Mouse (Mus musculus): ENCODE data around the gene Smarcc1. TPM values are rescaled to one million over a fixed set of nuclear protein-coding genes. Genes with fewer than 3 reads are reported as not detected.

Smarcc1 gene
- total and polyA plus RNA-seq, 3 experiments, result 30.4 to 97.0 (median 41.3) TPM

DNA sequence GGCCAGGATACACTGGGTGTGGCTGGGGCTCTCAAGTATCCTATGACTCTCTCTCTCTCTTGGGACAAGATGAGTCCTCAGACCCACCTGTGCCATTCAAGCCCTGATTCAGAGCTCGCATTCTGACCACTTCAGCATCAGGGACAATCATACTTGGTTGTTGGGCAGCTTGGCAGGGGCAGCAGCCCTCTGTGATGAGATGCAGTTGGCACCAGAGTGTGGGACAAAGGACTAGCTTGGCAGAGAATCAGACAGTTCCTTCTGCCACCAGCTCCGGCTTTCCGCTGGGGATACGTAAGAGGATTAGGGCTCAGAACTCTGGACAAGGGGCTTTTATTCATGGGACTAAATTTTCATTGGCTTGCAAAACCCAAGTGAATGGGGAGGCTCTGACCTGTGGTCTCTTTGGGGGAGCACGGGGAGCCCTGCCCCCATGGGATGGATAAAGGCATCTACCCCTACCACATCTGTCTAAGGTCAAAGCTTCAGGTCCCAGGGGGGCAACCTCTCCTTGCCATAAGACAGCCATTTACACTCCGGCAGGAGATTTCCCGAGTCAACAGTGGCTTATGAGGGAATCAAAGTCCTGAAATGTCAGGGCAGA is 169.9 kb downstream of the Smarcc1 start:
- Histone ChIP-seq H3K4me1 (ENCODE audit: control insufficient read depth in 1 of 2, insufficient read depth in 2 of 2) (peaks cover 0 to 8% of the 10 kb centered on the region in 2 experiments; a peak in 2 of 4 replicates), H3K9ac (ENCODE audit: insufficient read depth, low read depth) (no peak overlapping the region), H3K79me2 (replicated peaks; ENCODE audit: control insufficient read depth, extremely low read depth, insufficient read depth, poor library complexity, severe bottlenecking) (no peaks in the 10 kb centered on the region), H3K4me2 (ENCODE audit: insufficient read depth, low read depth, poor library complexity, severe bottlenecking) (no peak overlapping the region), H3K9me3 (replicated peaks; ENCODE audit: low read length) (no peaks in the 10 kb centered on the region), H3K4me3 (replicated peaks in 1 of 3; ENCODE audit: low read depth in 2 of 3, low read length in 2 of 3, poor library complexity in 1 of 3) (no peak overlapping the region), H3K27ac (ENCODE audit: insufficient read depth, low read depth) (no peak overlapping the region), H3K36me3 (replicated peaks in 1 of 2; ENCODE audit: control insufficient read depth in 1 of 2, insufficient read depth in 1 of 2, low read length in 1 of 2) (no peaks in the 10 kb centered on the region), H3K27me3 (replicated peaks) (no peaks in the 10 kb centered on the region)
- in situ Hi-C loops (cut with MboI; ENCODE audit: low pct_ligation_motif_present, low pct_unique_long_range_greater_than_20kb, low sequenced_read_pairs), result loop anchor here (10.0 kb wide), 1 partner anchor 393 kb away; no protein-coding TSS in a partner anchor
- TF ChIP-seq UBTF (IDR thresholded peaks at IDR 0.05; ENCODE audit: low read depth, low read length), result no peak
- no peak for TF ChIP-seq IRF4 (IDR thresholded peaks at IDR 0.05; ENCODE audit: low read depth, low read length)
- no peak for TF ChIP-seq RAD21 (IDR thresholded peaks at IDR 0.05; ENCODE audit: low read depth, low read length)
- TF ChIP-seq EP300 (IDR thresholded peaks at IDR 0.05; ENCODE audit: low read length), result no peak
- TF ChIP-seq SIN3A (IDR thresholded peaks at IDR 0.05; ENCODE audit: low read length), result no peak
- no peak for TF ChIP-seq ZMIZ1 (IDR thresholded peaks at IDR 0.05; ENCODE audit: low read depth, low read length)
- no peak for TF ChIP-seq SMC3 (IDR thresholded peaks at IDR 0.05; ENCODE audit: low read depth, low read length)
- TF ChIP-seq NRF1 (IDR thresholded peaks at IDR 0.05; ENCODE audit: low read depth, low read length), result no peak
- no peak for DNase-seq (ENCODE audit: extremely low read depth)
- dilution Hi-C loops (cut with MboI; ENCODE audit: extremely low pct_ligation_motif_present, extremely low pct_unique_long_range_greater_than_20kb, low sequenced_read_pairs), result no loop called here

Other genes with a start within 250 kb of the Smarcc1 start
- gene Cdc25a, start 242.1 kb upstream of the Smarcc1 start, total RNA-seq (2012; rRNA removed), result 32.4 and 54.6 TPM in 2 replicates
- 32.2 and 32.6 TPM in 2 replicates for gene Cdc25a, start 242.1 kb upstream of the Smarcc1 start, total RNA-seq (2014; rRNA removed)
- gene Cdc25a, start 242.1 kb upstream of the Smarcc1 start, polyA plus RNA-seq (2012; ENCODE audit: insufficient read length, low read depth), result 74.9 TPM in 2 replicates
- 23.1 and 28.9 TPM in 2 replicates for gene Map4, start 186.2 kb upstream of the Smarcc1 start, total RNA-seq (2012; rRNA removed)
- 13.8 and 14.4 TPM in 2 replicates for gene Map4, start 186.2 kb upstream of the Smarcc1 start, total RNA-seq (2014; rRNA removed)
- gene Map4, start 186.2 kb upstream of the Smarcc1 start, polyA plus RNA-seq (2012; ENCODE audit: insufficient read length, low read depth), result 40.6 and 45.8 TPM in 2 replicates
- 129 and 142 TPM in 2 replicates for gene Dhx30, start 122 bp downstream of the Smarcc1 start, total RNA-seq (2012; rRNA removed)
- 64.7 and 68.8 TPM in 2 replicates for gene Dhx30, start 122 bp downstream of the Smarcc1 start, total RNA-seq (2014; rRNA removed)
- gene Dhx30, start 122 bp downstream of the Smarcc1 start, polyA plus RNA-seq (2012; ENCODE audit: insufficient read length, low read depth), result 99.3 and 102 TPM in 2 replicates
- gene Cspg5, start 126.1 kb downstream of the Smarcc1 start, total RNA-seq (2012; rRNA removed), result 0.72 and 0.76 TPM in 2 replicates
- gene Cspg5, start 126.1 kb downstream of the Smarcc1 start, total RNA-seq (2014; rRNA removed), result 0.36 and 0.40 TPM in 2 replicates
- 0.49 and 0.97 TPM in 2 replicates for gene Cspg5, start 126.1 kb downstream of the Smarcc1 start, polyA plus RNA-seq (2012; ENCODE audit: insufficient read length, low read depth)
- 32.4 and 35.4 TPM in 2 replicates for gene Elp6, start 187.5 kb downstream of the Smarcc1 start, total RNA-seq (2012; rRNA removed)
- gene Elp6, start 187.5 kb downstream of the Smarcc1 start, total RNA-seq (2014; rRNA removed), result 42.6 and 44.7 TPM in 2 replicates
- 24.2 and 25.3 TPM in 2 replicates for gene Elp6, start 187.5 kb downstream of the Smarcc1 start, polyA plus RNA-seq (2012; ENCODE audit: insufficient read length, low read depth)
- gene Scap, start 215.6 kb downstream of the Smarcc1 start, total RNA-seq (2012; rRNA removed), result 38.1 and 40.4 TPM in 2 replicates
- gene Scap, start 215.6 kb downstream of the Smarcc1 start, total RNA-seq (2014; rRNA removed), result 24.7 and 25.0 TPM in 2 replicates
- gene Scap, start 215.6 kb downstream of the Smarcc1 start, polyA plus RNA-seq (2012; ENCODE audit: insufficient read length, low read depth), result 39.9 and 48.9 TPM in 2 replicates